Mouse (Mus musculus) lung, adult 2 months (tissue): ENCODE results near the gene Mecp2.

Experiments used
- CTCF ChIP-seq: fragments of 200-500 bp; IDR thresholded peaks from 2 replicates; pipeline ENCODE4 v1.5.1; 2011; ENCODE audit warnings: mild to moderate bottlenecking, low read length, control low read depth; ENCODE audit not compliant: insufficient read depth
- POLR2A ChIP-seq: fragments of 200-500 bp; IDR thresholded peaks from 2 replicates; pipeline ENCODE4 v1.6.1; 2011; ENCODE audit warnings: low read depth, mild to moderate bottlenecking, control low read depth, low read length, borderline replicate concordance; ENCODE audit errors: extremely low read depth

GRCm38 (mm10) chrX:74014597-74014996, 120.6 kb downstream of the Mecp2 start:
- TF ChIP-seq POLR2A: no peak
- TF ChIP-seq CTCF: no peak
